Mouse (Mus musculus): ENCODE measurements at regions not wholly inside any gene's neighbourhood (a gene's known extent, or its start where the extent isn't known, plus 50 kb on each side); places are given as distances from the start of the nearest gene placed in this dataset.
A peak's percentile ranks its signal among the peaks of the same experiment; 100 is the strongest.

DNA sequence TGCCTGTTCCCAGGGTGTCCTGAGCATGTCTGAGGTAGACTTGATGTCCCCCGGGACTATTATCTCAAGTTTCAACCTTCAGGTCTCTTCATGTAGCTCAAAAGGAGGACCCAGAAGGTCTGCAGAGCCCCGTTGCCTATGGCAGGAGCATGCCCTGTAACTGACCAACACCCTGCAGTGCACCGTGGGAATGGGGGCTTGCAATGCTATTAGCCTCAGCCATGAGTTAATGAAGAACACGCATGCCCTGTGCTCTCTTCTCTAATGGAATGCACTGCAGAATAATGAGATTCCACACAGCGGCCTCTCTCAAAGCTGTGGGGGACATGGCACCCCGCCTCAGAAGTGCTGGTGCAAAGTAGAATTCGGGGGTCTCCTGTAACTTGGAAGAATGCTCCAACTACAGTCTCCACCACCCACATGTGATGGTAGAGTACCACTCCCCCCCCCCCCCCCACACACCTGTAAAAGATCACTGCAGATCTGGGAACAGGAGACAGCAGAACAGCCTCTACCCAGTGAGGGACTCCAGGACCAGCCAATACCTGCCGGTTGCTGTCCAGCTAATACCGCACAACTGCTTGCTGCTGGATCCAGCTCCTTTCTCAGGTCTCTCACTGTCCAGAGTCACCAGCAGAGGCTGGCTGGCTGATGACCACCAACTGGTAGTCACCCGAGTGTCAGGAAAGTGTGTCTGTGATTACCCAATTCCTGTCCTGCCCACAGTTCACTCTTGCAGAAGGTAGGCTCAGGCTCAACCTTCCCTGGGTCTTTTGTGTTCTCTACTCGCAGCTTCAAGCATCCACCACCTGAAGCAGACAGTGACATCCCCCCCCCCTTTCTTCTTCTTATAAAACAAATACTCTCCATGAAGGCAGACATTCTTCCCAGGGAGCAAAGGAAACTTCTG, 255.4 kb upstream of the Dio3 start:
- no peaks in the 10 kb centered on the region for H3K36me3 ChIP-seq (ENCODE audit: insufficient read depth)
- TF ChIP-seq CTCF (IDR thresholded peaks at IDR 0.05; ENCODE audit: low read depth) = no peak
- H3K4me3 ChIP-seq (ENCODE audit: low read depth, low read length) = no peak overlapping the region
- no peak overlapping the region for H3K4me2 ChIP-seq (ENCODE audit: low read depth)
- no peak overlapping the region for H3K9ac ChIP-seq
- H3K4me1 ChIP-seq (ENCODE audit: insufficient read depth) = no peaks in the 10 kb centered on the region
- no peak for ATAC-seq
- no peaks in the 10 kb centered on the region for H3K27me3 ChIP-seq (ENCODE audit: insufficient read depth, low read length)
- no peaks in the 10 kb centered on the region for H3K9me3 ChIP-seq (ENCODE audit: low read length)
- no peak overlapping the region for H3K27ac ChIP-seq (ENCODE audit: low read depth, low read length)
- 66% methylated on average over 11 of the region's 11 CpGs for WGBS
- DNase-seq = no peak

DNA sequence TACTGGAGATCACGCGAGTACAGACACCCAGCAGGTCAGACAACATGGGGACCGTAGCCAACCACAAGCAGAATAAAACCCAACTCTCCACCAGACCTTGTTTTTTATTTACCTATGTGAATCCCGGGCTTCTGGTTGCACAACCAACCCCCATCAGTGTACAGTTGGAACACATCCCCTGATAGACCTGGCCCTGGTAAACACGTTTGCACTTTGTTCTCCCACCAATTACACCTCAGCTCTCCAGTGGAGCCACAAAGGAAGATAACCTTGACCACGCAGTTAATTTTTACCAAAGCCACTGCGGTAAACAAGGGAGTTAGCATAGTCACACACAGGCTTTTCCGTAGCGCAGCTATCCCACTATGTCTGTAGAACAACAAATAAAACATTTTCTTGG, 254.6 kb upstream of the Dio3 start:
- no peak overlapping the region for H3K4me3 ChIP-seq (ENCODE audit: low read depth, low read length)
- H3K4me1 ChIP-seq (ENCODE audit: insufficient read depth) = no peaks in the 10 kb centered on the region
- no peak for TF ChIP-seq CTCF (IDR thresholded peaks at IDR 0.05; ENCODE audit: low read depth)
- H3K4me2 ChIP-seq (ENCODE audit: low read depth) = no peak overlapping the region
- DNase-seq = no peak
- no peak for ATAC-seq
- no peak overlapping the region for H3K9ac ChIP-seq
- no peak overlapping the region for H3K27ac ChIP-seq (ENCODE audit: low read depth, low read length)
- no peaks in the 10 kb centered on the region for H3K36me3 ChIP-seq (ENCODE audit: insufficient read depth)
- no peaks in the 10 kb centered on the region for H3K9me3 ChIP-seq (ENCODE audit: low read length)
- H3K27me3 ChIP-seq (ENCODE audit: insufficient read depth, low read length) = no peaks in the 10 kb centered on the region
- WGBS = 86% methylated on average over 9 of the region's 9 CpGs

DNA sequence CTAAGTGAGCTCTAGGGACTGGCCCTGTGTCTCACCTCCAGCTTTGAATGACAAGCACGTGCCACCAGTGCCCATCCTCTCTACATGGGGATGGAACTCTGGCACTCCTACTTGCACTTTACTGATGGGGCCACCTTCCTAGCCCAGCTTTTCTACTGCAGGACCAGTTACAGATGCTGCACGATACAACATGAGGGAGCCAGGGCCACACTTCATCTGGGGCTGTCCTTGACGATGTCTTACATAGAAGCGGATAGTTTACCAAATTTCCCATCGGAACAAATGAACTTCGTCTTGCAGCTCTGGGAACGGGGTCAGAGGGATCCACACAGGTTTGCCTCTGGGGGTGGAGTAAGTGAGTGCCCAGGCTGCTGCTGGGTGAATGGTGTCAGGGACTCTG, 253.7 kb upstream of the Dio3 start:
- Histone ChIP-seq H3K4me3 (ENCODE audit: low read depth, low read length) (no peak overlapping the region), H3K4me1 (ENCODE audit: insufficient read depth) (no peaks in the 10 kb centered on the region), H3K27ac (ENCODE audit: low read depth, low read length) (no peak overlapping the region), H3K4me2 (ENCODE audit: low read depth) (no peak overlapping the region), H3K9ac (no peak overlapping the region), H3K27me3 (ENCODE audit: insufficient read depth, low read length) (no peaks in the 10 kb centered on the region), H3K36me3 (ENCODE audit: insufficient read depth) (no peaks in the 10 kb centered on the region), H3K9me3 (ENCODE audit: low read length) (no peaks in the 10 kb centered on the region)
- ATAC-seq (no peak), DNase-seq (no peak)
- TF ChIP-seq CTCF (IDR thresholded peaks at IDR 0.05; ENCODE audit: low read depth) = no peak
- WGBS = 94% methylated on average over 7 of the region's 7 CpGs

DNA sequence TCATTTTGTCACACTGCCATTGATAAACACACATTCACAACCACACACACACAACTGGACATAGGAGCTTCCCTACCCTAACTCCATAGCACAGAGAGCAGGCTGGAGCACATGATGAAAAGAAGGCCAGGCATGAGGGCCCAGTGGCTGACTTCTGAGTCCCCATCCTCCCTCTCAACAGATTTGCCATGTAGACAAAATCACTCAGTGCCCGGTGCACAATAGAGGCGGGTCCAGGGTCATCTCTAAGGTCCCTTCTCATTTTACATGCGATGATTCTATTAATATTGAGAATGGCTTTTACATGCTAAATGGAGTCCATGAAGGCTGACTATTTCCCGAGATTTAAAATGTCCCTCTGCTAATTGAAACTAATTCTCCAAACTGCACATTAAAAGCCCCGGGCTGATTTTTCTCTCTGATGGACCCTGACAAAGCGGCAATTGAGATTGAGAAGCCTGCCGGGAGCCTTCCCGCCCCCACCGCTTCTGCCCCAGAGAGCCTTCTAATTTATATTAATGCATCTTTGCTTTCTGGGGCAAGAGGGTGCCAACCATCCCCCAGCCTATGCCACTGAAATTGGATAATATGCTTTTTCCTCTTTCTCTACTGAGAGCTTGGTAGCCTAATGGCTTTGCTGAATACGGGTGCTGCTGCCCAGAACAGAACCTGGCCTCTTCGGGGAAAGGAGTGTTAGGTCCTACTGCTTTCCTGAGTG, 252.7 kb upstream of the Dio3 start:
- ATAC-seq (no peak), DNase-seq (no peak)
- Histone ChIP-seq H3K9ac (no peak overlapping the region), H3K36me3 (ENCODE audit: insufficient read depth) (no peaks in the 10 kb centered on the region), H3K27ac (ENCODE audit: low read depth, low read length) (no peak overlapping the region), H3K4me2 (ENCODE audit: low read depth) (no peak overlapping the region), H3K4me1 (ENCODE audit: insufficient read depth) (no peaks in the 10 kb centered on the region), H3K4me3 (ENCODE audit: low read depth, low read length) (no peak overlapping the region), H3K27me3 (ENCODE audit: insufficient read depth, low read length) (no peaks in the 10 kb centered on the region), H3K9me3 (ENCODE audit: low read length) (no peaks in the 10 kb centered on the region)
- WGBS = 15% methylated on average over 11 of the region's 11 CpGs
- TF ChIP-seq CTCF (IDR thresholded peaks at IDR 0.05; ENCODE audit: low read depth) = no peak

DNA sequence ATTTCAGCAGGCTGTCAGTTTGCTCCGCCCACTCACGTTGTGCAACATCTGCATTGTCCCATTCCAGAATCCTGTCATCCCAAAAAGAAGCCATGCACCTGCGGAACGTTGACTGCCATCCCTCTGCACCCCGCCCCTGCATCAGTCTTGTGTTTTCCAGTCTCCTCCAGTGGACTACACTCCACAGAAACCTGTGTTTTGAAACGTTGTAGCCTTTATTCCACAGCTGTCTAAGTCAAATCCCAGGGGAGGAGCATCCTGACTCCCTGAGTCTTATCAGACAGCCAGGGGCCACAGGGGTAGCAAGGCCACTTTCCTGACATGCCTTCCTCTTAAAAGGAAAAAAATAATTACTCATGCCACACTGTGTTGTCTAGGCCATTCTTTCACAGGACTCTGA, 251.5 kb upstream of the Dio3 start:
- no peaks in the 10 kb centered on the region for H3K4me1 ChIP-seq (ENCODE audit: insufficient read depth)
- no peak overlapping the region for H3K27ac ChIP-seq (ENCODE audit: low read depth, low read length)
- WGBS = 77% methylated on average over 6 of the region's 6 CpGs
- no peak overlapping the region for H3K4me2 ChIP-seq (ENCODE audit: low read depth)
- peaks cover 4% of the 10 kb centered on the region; the same call in 1 of the 2 replicates for H3K9me3 ChIP-seq (ENCODE audit: low read length)
- H3K4me3 ChIP-seq (ENCODE audit: low read depth, low read length) = no peak overlapping the region
- no peaks in the 10 kb centered on the region for H3K36me3 ChIP-seq (ENCODE audit: insufficient read depth)
- DNase-seq (no peak), ATAC-seq (no peak)
- H3K9ac ChIP-seq = no peak overlapping the region
- TF ChIP-seq CTCF (IDR thresholded peaks at IDR 0.05; ENCODE audit: low read depth) = no peak
- H3K27me3 ChIP-seq (ENCODE audit: insufficient read depth, low read length) = no peaks in the 10 kb centered on the region

DNA sequence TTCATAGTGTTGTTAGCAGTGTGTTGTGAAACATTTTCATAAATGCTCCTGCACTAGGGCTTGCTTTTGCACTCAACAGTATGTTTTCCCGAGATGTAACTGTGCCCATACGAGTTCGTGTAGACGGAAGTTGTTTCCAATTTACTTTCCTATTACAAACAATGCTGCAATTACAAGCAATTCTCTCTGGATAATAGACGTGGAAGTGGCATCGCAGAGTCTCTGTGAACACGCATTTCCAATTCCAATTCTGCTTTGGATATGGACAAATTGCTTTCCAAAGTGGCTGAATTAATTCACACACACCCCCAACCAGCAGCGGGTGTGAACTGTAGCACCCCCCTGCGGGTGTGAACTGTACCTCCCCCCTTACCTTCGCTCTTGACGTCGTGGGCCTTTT, 250.9 kb upstream of the Dio3 start:
- no peaks in the 10 kb centered on the region for H3K4me1 ChIP-seq (ENCODE audit: insufficient read depth)
- 39% methylated on average over 12 of the region's 12 CpGs for WGBS
- H3K4me3 ChIP-seq (ENCODE audit: low read depth, low read length) = no peak overlapping the region
- H3K27me3 ChIP-seq (ENCODE audit: insufficient read depth, low read length) = no peaks in the 10 kb centered on the region
- no peak overlapping the region for H3K9ac ChIP-seq
- H3K36me3 ChIP-seq (ENCODE audit: insufficient read depth) = no peaks in the 10 kb centered on the region
- no peak for TF ChIP-seq CTCF (IDR thresholded peaks at IDR 0.05; ENCODE audit: low read depth)
- peaks cover 4% of the 10 kb centered on the region; the same call in 1 of the 2 replicates for H3K9me3 ChIP-seq (ENCODE audit: low read length)
- DNase-seq (no peak), ATAC-seq (peak; percentile 20; the same call in 1 of the 2 replicates)
- no peak overlapping the region for H3K4me2 ChIP-seq (ENCODE audit: low read depth)
- H3K27ac ChIP-seq (ENCODE audit: low read depth, low read length) = no peak overlapping the region

DNA sequence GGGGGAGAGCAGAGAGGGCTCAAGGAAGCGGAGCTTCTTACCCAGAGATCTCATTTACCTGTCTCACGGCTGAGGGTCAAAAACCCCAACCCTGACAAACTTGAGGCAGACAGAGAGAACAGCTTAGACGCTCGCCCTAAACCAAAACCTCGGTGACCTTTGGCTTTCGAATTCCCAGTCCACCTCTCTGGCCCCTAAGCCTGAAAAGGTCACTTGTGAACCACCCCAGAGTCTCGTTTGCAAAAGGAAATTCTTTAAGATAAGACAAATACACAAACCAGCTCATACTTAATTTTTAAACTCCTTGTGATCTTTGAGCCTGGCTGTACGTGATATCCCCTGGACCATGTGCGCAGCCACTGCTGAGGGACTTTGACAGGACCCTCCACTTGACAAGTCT, 250.2 kb upstream of the Dio3 start:
- no peak overlapping the region for H3K4me2 ChIP-seq (ENCODE audit: low read depth)
- no peak overlapping the region for H3K4me3 ChIP-seq (ENCODE audit: low read depth, low read length)
- no peak for DNase-seq
- no peaks in the 10 kb centered on the region for H3K36me3 ChIP-seq (ENCODE audit: insufficient read depth)
- H3K27me3 ChIP-seq (ENCODE audit: insufficient read depth, low read length) = no peaks in the 10 kb centered on the region
- H3K27ac ChIP-seq (ENCODE audit: low read depth, low read length) = no peak overlapping the region
- no peaks in the 10 kb centered on the region for H3K4me1 ChIP-seq (ENCODE audit: insufficient read depth)
- no peak for ATAC-seq
- H3K9ac ChIP-seq = no peak overlapping the region
- no peak for TF ChIP-seq CTCF (IDR thresholded peaks at IDR 0.05; ENCODE audit: low read depth)
- WGBS = 80% methylated on average over 9 of the region's 9 CpGs
- H3K9me3 ChIP-seq (ENCODE audit: low read length) = peaks cover 4% of the 10 kb centered on the region; the same call in 1 of the 2 replicates
